Mouse (Mus musculus): Measurements from ENCODE around the gene Prph2. TPM values are rescaled to one million over a fixed set of nuclear protein-coding genes. Genes with fewer than 3 reads are reported as not detected.

Prph2 gene
- not detected in 2 replicates for polyA plus RNA-seq (2011; ENCODE audit: insufficient read length, low read depth, missing spikeins)

DNA sequence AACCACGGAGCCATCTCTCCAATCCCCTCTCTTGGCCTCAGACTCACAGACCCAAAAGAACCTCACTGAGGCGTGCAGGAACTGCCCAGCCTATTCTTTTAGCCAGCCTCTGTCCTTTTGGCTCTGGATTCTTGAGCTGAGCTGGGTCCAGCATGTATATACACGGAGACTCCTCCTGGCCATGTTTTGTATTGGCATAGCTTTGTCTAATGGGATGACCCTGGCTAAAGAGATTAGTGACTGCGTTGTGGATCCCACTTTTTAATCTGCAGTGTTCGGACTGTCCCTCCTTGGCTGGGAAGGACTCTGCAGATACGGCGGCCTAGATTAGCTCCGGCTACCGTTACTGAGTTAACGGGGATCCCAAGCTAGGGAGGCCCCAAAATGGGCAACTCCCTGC lies at the start of gene Prph2:
Prph2 (plus strand) TSS at position 274 of the 400 bp plus-strand sequence.
- Histone ChIP-seq H3K4me3 (ENCODE audit: insufficient read depth, low read length) (no peak within 1 kb of the TSS), H3K27ac (ENCODE audit: insufficient read depth, low read length) (no peak within 1 kb of the TSS), H3K4me1 (ENCODE audit: control insufficient read depth, insufficient read depth, low read length) (no peaks in the 10 kb centered on the region)
- no peak for TF ChIP-seq CTCF (IDR thresholded peaks at IDR 0.05; ENCODE audit: borderline replicate concordance, insufficient read depth, low read length)
- TF ChIP-seq POLR2A (IDR thresholded peaks at IDR 0.05; ENCODE audit: low read depth, low read length), result no peak

GRCm38 (mm10) chr17:46864566-46865195 lies 45.6 kb upstream of the Prph2 start:
- TF ChIP-seq CTCF (IDR thresholded peaks at IDR 0.05; ENCODE audit: borderline replicate concordance, insufficient read depth, low read length), result no peak
- no peak for TF ChIP-seq POLR2A (IDR thresholded peaks at IDR 0.05; ENCODE audit: low read depth, low read length)
- Histone ChIP-seq H3K4me1 (ENCODE audit: control insufficient read depth, insufficient read depth, low read length) (peaks cover 5% of the 10 kb centered on the region), H3K27ac (ENCODE audit: insufficient read depth, low read length) (no peak overlapping the region), H3K4me3 (ENCODE audit: insufficient read depth, low read length) (no peak overlapping the region)

- TF ChIP-seq POLR2A (IDR thresholded peaks at IDR 0.05; ENCODE audit: low read depth, low read length), result no peak
- TF ChIP-seq CTCF (IDR thresholded peaks at IDR 0.05; ENCODE audit: borderline replicate concordance, insufficient read depth, low read length), result no peak
- Histone ChIP-seq H3K27ac (ENCODE audit: insufficient read depth, low read length) (peak overlapping the region; percentile 35; the same call in 1 of the 2 replicates), H3K4me1 (ENCODE audit: control insufficient read depth, insufficient read depth, low read length) (peaks cover 5% of the 10 kb centered on the region), H3K4me3 (ENCODE audit: insufficient read depth, low read length) (no peak overlapping the region)
Measured at GRCm38 (mm10) chr17:46866836-46867235, 43.4 kb upstream of the Prph2 start.

- H3K27ac ChIP-seq (ENCODE audit: insufficient read depth, low read length), result no peak overlapping the region
- peaks cover 15% of the 10 kb centered on the region for H3K4me1 ChIP-seq (ENCODE audit: control insufficient read depth, insufficient read depth, low read length)
- no peak for TF ChIP-seq POLR2A (IDR thresholded peaks at IDR 0.05; ENCODE audit: low read depth, low read length)
- no peak for TF ChIP-seq CTCF (IDR thresholded peaks at IDR 0.05; ENCODE audit: borderline replicate concordance, insufficient read depth, low read length)
- no peak overlapping the region for H3K4me3 ChIP-seq (ENCODE audit: insufficient read depth, low read length)
Measured at GRCm38 (mm10) chr17:46870204-46870798, 40.0 kb upstream of the Prph2 start.

GRCm38 (mm10) chr17:46870913-46871312 lies 39.3 kb upstream of the Prph2 start:
- peaks cover 15% of the 10 kb centered on the region for H3K4me1 ChIP-seq (ENCODE audit: control insufficient read depth, insufficient read depth, low read length)
- H3K27ac ChIP-seq (ENCODE audit: insufficient read depth, low read length), result no peak overlapping the region
- no peak overlapping the region for H3K4me3 ChIP-seq (ENCODE audit: insufficient read depth, low read length)
- TF ChIP-seq CTCF (IDR thresholded peaks at IDR 0.05; ENCODE audit: borderline replicate concordance, insufficient read depth, low read length) (no peak), POLR2A (IDR thresholded peaks at IDR 0.05; ENCODE audit: low read depth, low read length) (no peak)

- no peak for TF ChIP-seq CTCF (IDR thresholded peaks at IDR 0.05; ENCODE audit: borderline replicate concordance, insufficient read depth, low read length)
- no peak for TF ChIP-seq POLR2A (IDR thresholded peaks at IDR 0.05; ENCODE audit: low read depth, low read length)
- Histone ChIP-seq H3K27ac (ENCODE audit: insufficient read depth, low read length) (no peak overlapping the region), H3K4me3 (ENCODE audit: insufficient read depth, low read length) (no peak overlapping the region), H3K4me1 (ENCODE audit: control insufficient read depth, insufficient read depth, low read length) (peaks cover 21% of the 10 kb centered on the region)
Measured at GRCm38 (mm10) chr17:46872806-46873205, 37.5 kb upstream of the Prph2 start.

DNA sequence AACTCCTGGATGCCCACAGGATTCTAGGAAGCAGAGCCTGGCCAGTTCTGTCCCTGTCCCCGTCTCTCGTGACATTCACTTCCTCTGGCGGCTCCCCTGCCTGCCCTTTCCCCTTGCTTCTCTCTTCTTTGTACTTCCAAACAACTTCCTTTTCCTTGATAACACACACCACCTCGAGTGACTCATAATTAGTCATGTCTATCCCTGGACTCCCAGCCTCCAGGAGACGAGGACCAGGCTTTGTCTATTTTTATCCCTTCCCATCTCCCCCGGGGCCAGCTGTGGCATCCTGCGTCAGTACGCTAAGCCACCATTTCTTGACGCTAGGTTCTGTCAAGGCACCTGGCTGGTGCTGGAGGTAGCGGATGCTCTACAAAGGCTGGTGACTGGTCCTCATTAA lies 36.1 kb upstream of the Prph2 start:
- no peak for TF ChIP-seq CTCF (IDR thresholded peaks at IDR 0.05; ENCODE audit: borderline replicate concordance, insufficient read depth, low read length)
- no peak for TF ChIP-seq POLR2A (IDR thresholded peaks at IDR 0.05; ENCODE audit: low read depth, low read length)
- Histone ChIP-seq H3K4me3 (ENCODE audit: insufficient read depth, low read length) (no peak overlapping the region), H3K27ac (ENCODE audit: insufficient read depth, low read length) (peak overlapping the region; percentile 48; the same call in 1 of the 2 replicates), H3K4me1 (ENCODE audit: control insufficient read depth, insufficient read depth, low read length) (peaks cover 21% of the 10 kb centered on the region)

DNA sequence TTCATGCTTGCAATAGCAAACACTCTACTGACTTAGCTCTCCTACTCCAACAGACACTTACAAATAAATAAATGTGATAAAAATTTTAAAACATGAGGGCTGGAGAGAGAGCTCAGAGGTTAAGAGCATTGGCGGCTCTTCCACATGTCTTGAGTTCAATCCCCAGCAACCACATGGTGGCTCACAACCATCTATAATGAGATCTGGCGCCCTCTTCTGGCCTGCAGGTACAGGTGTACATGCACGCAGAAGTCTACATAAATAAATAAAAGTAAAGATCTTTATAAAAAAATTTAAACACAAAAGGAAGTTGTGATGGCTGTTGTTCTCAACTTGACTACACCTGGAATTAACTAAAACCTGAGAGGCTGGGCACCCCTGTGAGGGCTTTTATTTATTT lies 34.6 kb upstream of the Prph2 start:
- peaks cover 30% of the 10 kb centered on the region for H3K4me1 ChIP-seq (ENCODE audit: control insufficient read depth, insufficient read depth, low read length)
- no peak overlapping the region for H3K4me3 ChIP-seq (ENCODE audit: insufficient read depth, low read length)
- TF ChIP-seq CTCF (IDR thresholded peaks at IDR 0.05; ENCODE audit: borderline replicate concordance, insufficient read depth, low read length) (no peak), POLR2A (IDR thresholded peaks at IDR 0.05; ENCODE audit: low read depth, low read length) (no peak)

DNA sequence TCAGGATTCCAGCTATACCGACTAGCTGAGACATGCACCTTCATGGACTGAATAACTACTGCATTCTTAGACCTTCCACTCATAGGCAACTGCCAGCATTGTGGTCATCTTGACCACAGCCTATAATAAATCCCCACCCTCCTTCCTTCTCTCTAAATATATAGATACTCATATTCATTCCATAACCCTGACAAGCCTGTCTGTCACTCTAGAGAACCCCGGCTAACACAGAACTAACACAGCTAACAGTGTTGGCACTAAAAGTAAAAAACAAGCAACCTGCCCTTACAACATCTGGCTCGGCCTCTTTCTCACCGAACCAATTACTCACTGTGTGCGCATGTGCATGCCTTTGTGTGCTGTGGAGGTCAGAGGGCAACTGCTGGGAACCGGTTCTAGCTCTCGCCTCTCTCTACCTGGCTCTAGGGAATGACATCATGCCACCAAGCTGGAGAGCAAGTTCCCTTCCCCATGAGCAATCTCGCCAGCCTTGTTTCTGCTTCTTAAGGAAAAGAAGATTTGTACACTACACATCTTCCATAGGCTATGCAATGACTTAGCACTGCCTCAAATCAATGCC lies 33.8 kb upstream of the Prph2 start:
- Histone ChIP-seq H3K4me1 (ENCODE audit: control insufficient read depth, insufficient read depth, low read length) (peaks cover 30% of the 10 kb centered on the region), H3K27ac (ENCODE audit: insufficient read depth, low read length) (peak overlapping the region; percentile 89), H3K4me3 (ENCODE audit: insufficient read depth, low read length) (no peak overlapping the region)
- TF ChIP-seq CTCF (IDR thresholded peaks at IDR 0.05; ENCODE audit: borderline replicate concordance, insufficient read depth, low read length), result no peak
- TF ChIP-seq POLR2A (IDR thresholded peaks at IDR 0.05; ENCODE audit: low read depth, low read length), result no peak; the same call in 1 of the 2 replicates

More for the DNA sequence above, 34.6 kb upstream of the Prph2 start:
- peak overlapping the region; percentile 89 for H3K27ac ChIP-seq (ENCODE audit: insufficient read depth, low read length)

DNA sequence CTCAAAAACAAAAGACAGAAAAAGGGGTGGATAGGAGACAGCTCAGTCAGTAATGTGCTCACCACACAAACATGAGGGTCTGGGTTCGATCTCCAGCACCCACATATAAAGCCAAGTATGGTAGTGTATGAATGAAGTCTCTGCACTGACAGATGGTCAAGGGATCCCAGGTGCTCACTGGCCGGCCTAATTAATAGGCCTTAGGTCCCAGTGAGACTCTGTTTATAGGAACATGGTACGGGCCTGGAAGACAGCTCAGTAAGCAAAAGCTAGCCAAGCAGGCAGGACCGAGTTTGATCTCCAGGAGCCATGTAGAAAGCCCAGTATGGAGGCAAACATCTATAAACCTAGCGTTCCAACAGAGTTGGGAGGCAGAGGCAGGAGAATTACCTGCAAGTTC lies 33.2 kb upstream of the Prph2 start:
- peak overlapping the region; percentile 89 for H3K27ac ChIP-seq (ENCODE audit: insufficient read depth, low read length)
- H3K4me3 ChIP-seq (ENCODE audit: insufficient read depth, low read length), result no peak overlapping the region
- TF ChIP-seq POLR2A (IDR thresholded peaks at IDR 0.05; ENCODE audit: low read depth, low read length) (no peak), CTCF (IDR thresholded peaks at IDR 0.05; ENCODE audit: borderline replicate concordance, insufficient read depth, low read length) (no peak)
- peaks cover 30% of the 10 kb centered on the region for H3K4me1 ChIP-seq (ENCODE audit: control insufficient read depth, insufficient read depth, low read length)

Measured in embryonic fibroblast, embryonic 13.5 days (primary cell).